Mouse (Mus musculus) liver, postnatal 0 days (tissue): ENCODE data around the gene Defb41.

Experiments used
- CTCF ChIP-seq: sonication (generic); IDR thresholded peaks from 2 replicates; pipeline ENCODE4 v1.5.1; 2016; ENCODE audit warnings: antibody characterized with exemption, low read depth
- EP300 ChIP-seq: IDR thresholded peaks from 2 replicates; pipeline ENCODE4 v1.6.1; 2016; ENCODE audit warnings: antibody characterized with exemption, low read depth, mild to moderate bottlenecking

DNA sequence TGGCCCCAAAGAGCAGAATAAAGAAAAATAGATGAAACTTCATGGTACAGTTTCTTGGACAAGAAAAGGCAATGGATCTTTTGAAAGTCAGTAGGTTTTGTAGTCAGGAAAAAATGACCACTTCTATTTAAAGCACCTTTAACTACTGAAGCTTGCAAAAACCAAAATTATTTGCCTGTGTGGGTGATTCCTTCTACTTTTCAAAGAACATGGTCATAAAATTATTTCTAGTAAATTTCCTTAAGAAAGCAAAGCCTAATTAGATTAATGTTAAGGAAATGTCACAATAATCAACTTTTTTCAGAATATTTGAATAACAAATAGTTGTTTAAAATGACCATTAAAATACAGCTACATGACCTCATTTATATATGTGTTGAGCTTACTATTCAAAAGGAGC lies at the start of gene Defb41:
- TF ChIP-seq EP300 = no peak
- no peak for TF ChIP-seq CTCF
